Mouse (Mus musculus): ENCODE data around the gene Ifi27l2a. TPM values are rescaled to one million over a fixed set of nuclear protein-coding genes. Genes with fewer than 3 reads are reported as not detected.

The Ifi27l2a gene
- polyA plus RNA-seq (2014; fragmentation: Illumina TruSeq; extraction: RNeasy Lipid Tissue Mini Kit (QIAGEN cat#74804); ENCODE audit: low read depth, low replicate concordance) = 3.8 TPM

DNA sequence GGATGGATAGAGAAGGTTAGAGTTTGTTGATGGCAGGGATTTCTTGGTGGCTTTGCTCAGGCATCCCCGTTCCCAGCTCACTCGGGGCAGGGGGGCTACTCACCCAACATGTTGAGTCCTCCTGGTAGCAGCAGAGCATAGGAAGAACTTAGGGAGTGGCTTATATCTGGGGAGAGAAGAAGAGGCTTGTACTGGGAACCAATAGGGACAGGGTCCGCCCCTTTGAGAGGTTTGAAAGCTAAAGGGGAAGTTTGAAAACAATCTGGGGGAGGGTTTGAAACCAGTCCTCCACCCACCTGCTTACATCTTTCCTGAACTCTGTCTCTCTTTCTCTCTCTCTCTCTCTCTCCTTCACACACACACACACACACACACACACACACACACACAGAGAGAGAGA, at the start of gene Ifi27l2a:
Gene Ifi27l2a (minus strand): TSS at position 157 of the 400 bp plus-strand sequence.

DNA sequence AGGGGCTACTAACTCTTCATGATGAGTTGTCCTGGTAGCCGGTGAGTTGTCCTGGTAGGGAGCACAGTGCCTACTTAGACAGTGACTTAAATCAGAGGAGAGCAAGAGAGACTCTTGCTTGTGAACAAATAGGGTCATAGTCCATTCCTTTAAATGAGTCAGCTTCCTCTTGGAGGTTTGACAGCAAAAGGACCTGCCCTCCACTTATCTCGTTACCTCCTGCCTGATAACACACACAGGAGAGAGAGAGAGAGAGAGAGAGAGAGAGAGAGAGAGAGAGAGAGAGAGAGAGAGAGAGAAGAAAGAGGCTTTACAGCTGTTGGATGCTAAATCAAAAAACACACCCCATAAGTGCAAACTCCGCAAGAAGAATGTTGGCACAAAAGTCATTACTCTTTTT, 13.7 kb upstream of the Ifi27l2a start, which contains the start of gene Ifi27l2b:
Gene Ifi27l2b (minus strand): TSS at position 84 of the 400 bp plus-strand sequence.

DNA sequence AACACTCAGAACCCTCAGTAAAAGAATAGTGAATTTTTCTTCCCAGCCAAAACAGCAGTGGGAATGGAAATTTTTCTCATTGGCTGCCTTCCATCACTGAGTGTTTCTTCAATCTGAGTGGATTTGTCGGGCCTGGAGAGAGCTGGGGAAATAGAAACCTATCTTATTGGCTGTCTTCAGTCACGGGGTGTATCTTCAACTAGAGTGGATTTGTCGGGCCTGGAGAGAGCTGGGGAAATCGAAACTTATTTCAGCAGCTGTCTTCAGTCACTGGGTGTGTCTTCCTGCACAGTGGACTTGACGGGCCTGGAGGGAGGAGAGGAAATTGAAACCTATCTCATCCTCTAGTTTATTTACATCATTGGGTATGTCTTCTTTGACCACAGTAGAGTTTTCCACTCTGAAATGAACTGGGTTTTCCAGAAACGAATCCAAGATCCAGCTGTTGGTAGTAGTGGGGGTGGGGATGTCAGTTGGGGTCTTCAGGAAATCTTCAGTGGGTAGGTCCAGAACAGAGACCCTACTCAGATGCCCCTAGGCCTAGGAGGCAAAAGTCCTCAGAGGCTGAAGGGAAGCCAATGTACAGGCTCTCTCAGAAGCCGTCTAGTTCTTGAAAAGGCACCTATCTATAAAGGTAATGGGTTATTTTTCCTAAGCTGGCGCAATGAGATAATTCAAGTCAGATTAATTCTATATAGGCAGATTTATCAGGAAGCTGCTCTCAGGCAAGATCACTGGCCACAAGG, 9.3 kb downstream of the Ifi27l2a start, which contains the start of gene Ifi27:
Gene Ifi27 (plus strand): TSS at position 226 of the 746 bp plus-strand sequence.

DNA sequence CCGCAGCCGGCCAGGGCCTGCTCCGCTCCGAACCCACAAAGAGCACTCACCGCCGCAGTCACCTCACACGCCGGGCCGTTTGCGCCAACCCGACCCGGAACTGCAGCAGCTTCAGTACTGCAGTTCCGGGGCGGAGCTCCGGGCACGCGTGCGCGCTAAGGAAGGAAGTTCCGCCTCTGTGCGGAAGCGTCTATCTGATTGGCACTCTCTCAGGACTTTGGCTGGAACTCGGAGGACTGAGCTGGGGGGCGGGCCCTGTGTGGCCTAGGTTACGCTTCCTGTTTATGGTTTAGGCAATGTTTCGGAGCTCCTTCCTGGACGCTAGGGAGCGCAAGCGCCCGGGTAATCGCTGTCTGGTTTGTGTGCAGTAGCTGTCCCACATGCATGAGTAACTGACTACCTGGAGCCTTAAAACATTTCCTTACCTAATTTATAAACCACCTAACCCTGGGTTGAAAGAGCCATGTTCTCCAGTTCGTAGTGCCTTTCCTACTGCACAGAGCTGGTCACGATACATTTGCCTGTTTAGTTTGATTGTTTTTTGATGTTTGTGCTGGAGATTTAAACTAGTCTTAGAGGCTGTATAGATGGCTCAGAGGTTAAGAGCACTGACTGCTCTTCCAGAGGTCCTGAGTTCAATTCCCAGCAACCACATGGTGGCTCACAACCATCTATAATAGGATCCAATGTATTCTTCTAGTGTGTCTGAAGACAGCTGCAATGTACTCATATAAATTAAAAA, 17.6 kb downstream of the Ifi27l2a start, which contains the start of gene Ddx24:
Gene Ddx24 (minus strand): TSS at position 102 of the 742 bp plus-strand sequence.

DNA sequence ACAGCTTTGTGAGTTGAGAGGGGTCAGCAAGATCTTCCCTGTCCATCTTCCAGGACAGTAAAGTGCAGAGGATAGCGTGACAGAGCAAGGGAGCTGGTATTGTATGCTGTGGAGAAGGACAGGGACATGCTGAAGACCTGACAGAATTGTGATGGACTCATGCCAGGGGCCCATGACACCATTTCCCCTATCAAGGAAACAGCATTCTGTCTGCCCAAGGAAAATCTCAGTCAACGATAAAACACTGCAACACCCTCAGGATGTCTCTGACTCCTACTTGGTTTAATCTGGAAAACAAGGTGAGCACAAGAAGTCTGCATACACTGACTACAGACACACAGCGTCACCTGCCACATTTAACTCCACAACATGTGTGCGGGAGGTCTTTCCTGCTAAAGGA, 35.8 kb downstream of the Ifi27l2a start, which contains the start of gene 9330161L09Rik:
Gene 9330161L09Rik (minus strand): TSS at position 101 of the 400 bp plus-strand sequence.

Other genes with a start within 250 kb of the Ifi27l2a start
- gene Prima1, start 201.5 kb downstream of the Ifi27l2a start, polyA plus RNA-seq (2014; fragmentation: Illumina TruSeq; extraction: RNeasy Lipid Tissue Mini Kit (QIAGEN cat#74804); ENCODE audit: low read depth, low replicate concordance) = not detected
- gene Fam181a, start 132.7 kb downstream of the Ifi27l2a start, polyA plus RNA-seq (2014; fragmentation: Illumina TruSeq; extraction: RNeasy Lipid Tissue Mini Kit (QIAGEN cat#74804); ENCODE audit: low read depth, low replicate concordance) = not detected
- not detected for gene Asb2, start 87.7 kb downstream of the Ifi27l2a start, polyA plus RNA-seq (2014; fragmentation: Illumina TruSeq; extraction: RNeasy Lipid Tissue Mini Kit (QIAGEN cat#74804); ENCODE audit: low read depth, low replicate concordance)
- 2.4 TPM for gene Otub2, start 55.0 kb downstream of the Ifi27l2a start, polyA plus RNA-seq (2014; fragmentation: Illumina TruSeq; extraction: RNeasy Lipid Tissue Mini Kit (QIAGEN cat#74804); ENCODE audit: low read depth, low replicate concordance)
- gene 9330161L09Rik, start 35.9 kb downstream of the Ifi27l2a start, polyA plus RNA-seq (2014; fragmentation: Illumina TruSeq; extraction: RNeasy Lipid Tissue Mini Kit (QIAGEN cat#74804); ENCODE audit: low read depth, low replicate concordance) = not detected
- 28.3 TPM for gene Ddx24, start 17.9 kb downstream of the Ifi27l2a start, polyA plus RNA-seq (2014; fragmentation: Illumina TruSeq; extraction: RNeasy Lipid Tissue Mini Kit (QIAGEN cat#74804); ENCODE audit: low read depth, low replicate concordance)
- 32.7 TPM for gene Ifi27, start 9.5 kb downstream of the Ifi27l2a start, polyA plus RNA-seq (2014; fragmentation: Illumina TruSeq; extraction: RNeasy Lipid Tissue Mini Kit (QIAGEN cat#74804); ENCODE audit: low read depth, low replicate concordance)
- gene Ifi27l2b, start 13.5 kb upstream of the Ifi27l2a start, polyA plus RNA-seq (2014; fragmentation: Illumina TruSeq; extraction: RNeasy Lipid Tissue Mini Kit (QIAGEN cat#74804); ENCODE audit: low read depth, low replicate concordance) = not detected
- gene Ppp4r4, start 88.6 kb upstream of the Ifi27l2a start, polyA plus RNA-seq (2014; fragmentation: Illumina TruSeq; extraction: RNeasy Lipid Tissue Mini Kit (QIAGEN cat#74804); ENCODE audit: low read depth, low replicate concordance) = 13.3 TPM
- 1.1 TPM for gene Serpina10, start 187.8 kb upstream of the Ifi27l2a start, polyA plus RNA-seq (2014; fragmentation: Illumina TruSeq; extraction: RNeasy Lipid Tissue Mini Kit (QIAGEN cat#74804); ENCODE audit: low read depth, low replicate concordance)
- gene Serpina6, start 213.5 kb upstream of the Ifi27l2a start, polyA plus RNA-seq (2014; fragmentation: Illumina TruSeq; extraction: RNeasy Lipid Tissue Mini Kit (QIAGEN cat#74804); ENCODE audit: low read depth, low replicate concordance) = 6.3 TPM
- not detected for gene Serpina16, start 232.5 kb upstream of the Ifi27l2a start, polyA plus RNA-seq (2014; fragmentation: Illumina TruSeq; extraction: RNeasy Lipid Tissue Mini Kit (QIAGEN cat#74804); ENCODE audit: low read depth, low replicate concordance)